Mouse (Mus musculus) right cerebral cortex, postnatal 36 days (tissue): Measurements from ENCODE around the gene St6galnac6.
A peak's percentile ranks its signal among the peaks of the same experiment; 100 is the strongest.

Source experiments
- DNase-seq, 2 experiments: peaks; one replicate each; pipeline ENCODE4 v3.0.0; 2022; ENCODE audit warnings: low spot score in 2 of 2, mixed read lengths in 1 of 2

Gene St6galnac6

GRCm38 (mm10) chr2:32599409-32599808 is at the start of gene St6galnac6:
Gene St6galnac6, plus strand, starts transcription at chr2:32599709.
- DNase-seq: no peak

- DNase-seq: no peak
Observed at GRCm38 (mm10) chr2:32549764-32550163, 49.7 kb upstream of the St6galnac6 start.

- no peak for DNase-seq
Observed at GRCm38 (mm10) chr2:32551236-32551635, 48.3 kb upstream of the St6galnac6 start.

- no peak for DNase-seq
Observed at GRCm38 (mm10) chr2:32553592-32554148, 45.8 kb upstream of the St6galnac6 start.

GRCm38 (mm10) chr2:32555484-32555883 is 44.0 kb upstream of the St6galnac6 start:
- DNase-seq: no peak

- no peak for DNase-seq
Observed at GRCm38 (mm10) chr2:32556019-32556418, 43.5 kb upstream of the St6galnac6 start.

- no peak for DNase-seq
Observed at GRCm38 (mm10) chr2:32559570-32559969, 39.9 kb upstream of the St6galnac6 start.

GRCm38 (mm10) chr2:32566536-32567063 is 32.9 kb upstream of the St6galnac6 start:
- DNase-seq: no peak

- no peak for DNase-seq
Observed at GRCm38 (mm10) chr2:32568149-32568548, 31.4 kb upstream of the St6galnac6 start.

GRCm38 (mm10) chr2:32568941-32569340 is 30.6 kb upstream of the St6galnac6 start:
- DNase-seq: no peak

- DNase-seq: peak; percentile 88 to 94
Observed at GRCm38 (mm10) chr2:32570698-32571494, 28.6 kb upstream of the St6galnac6 start, which contains the start of gene Dpm2. Gene Dpm2, plus strand, starts transcription at chr2:32570858.

GRCm38 (mm10) chr2:32572196-32572595 is 27.3 kb upstream of the St6galnac6 start:
- DNase-seq: no peak

- no peak for DNase-seq
Observed at GRCm38 (mm10) chr2:32574497-32574896, 25.0 kb upstream of the St6galnac6 start, which contains the start of gene Pip5kl1. Gene Pip5kl1, plus strand, starts transcription at chr2:32574797.

- peak; percentile 56 to 77 for DNase-seq
Observed at GRCm38 (mm10) chr2:32574901-32575585, 24.5 kb upstream of the St6galnac6 start.

GRCm38 (mm10) chr2:32575586-32576160 is 23.8 kb upstream of the St6galnac6 start, which contains the start of gene 9430097D07Rik:
Gene 9430097D07Rik, minus strand, starts transcription at chr2:32575684.
- DNase-seq: peak; percentile 63 to 74

- no peak for DNase-seq
Observed at GRCm38 (mm10) chr2:32576532-32576931, 23.0 kb upstream of the St6galnac6 start.

- no peak for DNase-seq
Observed at GRCm38 (mm10) chr2:32578146-32579046, 21.1 kb upstream of the St6galnac6 start.

GRCm38 (mm10) chr2:32581450-32582095 is 17.9 kb upstream of the St6galnac6 start:
- peak in 1 of 2 experiments; percentile 71 for DNase-seq

GRCm38 (mm10) chr2:32582830-32583799 is 16.4 kb upstream of the St6galnac6 start:
- DNase-seq: peak; percentile 79 to 87
